Mouse (Mus musculus) stomach, postnatal 0 days (tissue): ENCODE results near the gene Tln1.

Experiments
- CTCF ChIP-seq: IDR thresholded peaks from 2 replicates; pipeline ENCODE4 v1.5.1; 2016; ENCODE audit warnings: antibody characterized with exemption, low read depth, mild to moderate bottlenecking, moderate library complexity
- EP300 ChIP-seq: optimal IDR thresholded peaks from 2 replicates; pipeline ENCODE3; 2016; ENCODE audit warnings: antibody characterized with exemption

- no peak for TF ChIP-seq CTCF
- TF ChIP-seq EP300, result no peak
Observed at GRCm38 (mm10) chr4:43553891-43554290, 8.6 kb downstream of the Tln1 start.
